ENCODE assay signal across 8 mouse cellular contexts in the genomic region with DNA sequence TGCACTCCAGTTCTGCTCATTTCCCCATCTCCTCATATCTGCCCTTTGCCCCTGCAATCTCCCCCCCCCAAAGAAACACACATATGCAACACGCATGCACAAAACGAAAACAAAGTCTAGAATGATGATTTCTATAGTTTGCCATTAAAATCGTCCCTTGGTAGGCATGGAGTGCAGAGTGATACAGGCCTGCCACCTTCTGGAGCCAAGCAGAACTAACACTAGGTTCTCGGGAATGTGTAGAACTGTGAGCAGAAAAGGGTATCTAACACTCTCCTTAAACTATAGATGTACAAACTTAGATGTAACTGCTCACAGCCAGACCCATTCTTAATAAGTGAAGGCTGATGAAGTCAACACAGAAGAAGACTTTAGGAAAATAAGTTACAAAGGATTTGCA. TPM values are rescaled to one million over a fixed set of nuclear protein-coding genes. Genes with fewer than 3 reads are reported as not detected.
DNase-seq lines count a peak whose midpoint lies in the region; ATAC-seq and TF ChIP-seq lines count a peak whose summit lies in the region.

No protein-coding gene starts in this region.

- 0 out of 2 replicates have a peak, but pooled peaks cover 2% of the 10 kb centered on the region for H3K4me1 ChIP-seq in hindbrain, embryonic 15.5 days (replicated peaks)
- no peaks in the 10 kb centered on the region for H3K4me1 ChIP-seq in hindbrain, embryonic 10.5 days (replicated peaks)
- H3K4me1 ChIP-seq in E14TG2a.4 (replicated peaks; ENCODE audit: low read depth, low read length), result no peaks in the 10 kb centered on the region
- no peaks in the 10 kb centered on the region for H3K4me1 ChIP-seq in forebrain, embryonic 16.5 days (replicated peaks; ENCODE audit: control insufficient read depth, insufficient read depth, low read length)
- no peaks in the 10 kb centered on the region for H3K4me1 ChIP-seq in lung, postnatal 0 days (ENCODE audit: insufficient read depth, low read depth, low read length)
- no peaks in the 10 kb centered on the region for H3K4me1 ChIP-seq in small intestine, adult 2 months (ENCODE audit: control insufficient read depth, insufficient read depth, insufficient read length, low read length)

- no peak overlapping the region for H3K9ac ChIP-seq in hindbrain, embryonic 15.5 days
- no peak overlapping the region for H3K9ac ChIP-seq in forebrain, embryonic 16.5 days (replicated peaks; ENCODE audit: low read depth, low read length)
- H3K9ac ChIP-seq in lung, postnatal 0 days (replicated peaks; ENCODE audit: low read depth), result no peak overlapping the region

- no peak for TF ChIP-seq EP300 in lung, postnatal 0 days (IDR thresholded peaks at IDR 0.05)

- ATAC-seq in hindbrain, embryonic 15.5 days (ENCODE audit: low FRiP score, low read depth), result peak; percentile 58; the same call in 1 of the 2 replicates
- peak; percentile 90 for ATAC-seq in forebrain, embryonic 16.5 days
- ATAC-seq in lung, postnatal 0 days, result peak; percentile 56

- no peak for TF ChIP-seq POLR2A in small intestine, adult 2 months (IDR thresholded peaks at IDR 0.05; ENCODE audit: low read depth, low read length)

- H3K9me3 ChIP-seq in hindbrain, embryonic 15.5 days, result no peaks in the 10 kb centered on the region
- H3K9me3 ChIP-seq in hindbrain, embryonic 10.5 days, result no peaks in the 10 kb centered on the region
- no peaks in the 10 kb centered on the region for H3K9me3 ChIP-seq in E14TG2a.4 (ENCODE audit: low read length)
- peaks cover 3% of the 10 kb centered on the region; the same call in 1 of the 2 replicates for H3K9me3 ChIP-seq in forebrain, embryonic 16.5 days (ENCODE audit: control insufficient read depth, low read length)
- H3K9me3 ChIP-seq in lung, postnatal 0 days (ENCODE audit: low read length), result no peaks in the 10 kb centered on the region

- no peak overlapping the region for H3K27ac ChIP-seq in hindbrain, embryonic 15.5 days (replicated peaks)
- H3K27ac ChIP-seq in hindbrain, embryonic 10.5 days, result no peak overlapping the region
- no peak overlapping the region for H3K27ac ChIP-seq in forebrain, embryonic 16.5 days (ENCODE audit: low read length)
- no peak overlapping the region for H3K27ac ChIP-seq in lung, postnatal 0 days (ENCODE audit: low read length)
- H3K27ac ChIP-seq in small intestine, adult 2 months (ENCODE audit: insufficient read depth, low read depth, low read length), result no peak overlapping the region

- H3K27me3 ChIP-seq in hindbrain, embryonic 15.5 days, result no peaks in the 10 kb centered on the region
- no peaks in the 10 kb centered on the region for H3K27me3 ChIP-seq in hindbrain, embryonic 10.5 days (ENCODE audit: insufficient read depth, poor library complexity, severe bottlenecking)
- no peaks in the 10 kb centered on the region for H3K27me3 ChIP-seq in E14TG2a.4 (ENCODE audit: insufficient read depth, low read length)
- H3K27me3 ChIP-seq in forebrain, embryonic 16.5 days (replicated peaks; ENCODE audit: control insufficient read depth, insufficient read depth, low read length), result no peaks in the 10 kb centered on the region
- H3K27me3 ChIP-seq in lung, postnatal 0 days (replicated peaks; ENCODE audit: insufficient read depth, low read length), result no peaks in the 10 kb centered on the region
- no peaks in the 10 kb centered on the region for H3K27me3 ChIP-seq in small intestine, adult 2 months (ENCODE audit: control insufficient read depth, insufficient read depth, low read length)

- no peak for DNase-seq in hindbrain, embryonic 10.5 days (ENCODE audit: low spot score)
- peak; percentile 36 for DNase-seq in adrenal gland, postnatal 25 days
- DNase-seq in lung, postnatal 0 days (ENCODE audit: low spot score), result peak; percentile 68
- DNase-seq in ovary, adult 18-20 months (ENCODE audit: low spot score), result no peak

- 20% methylated on average over 4 of the region's 4 CpGs for WGBS in hindbrain, embryonic 15.5 days
- WGBS in hindbrain, embryonic 10.5 days, result 28% methylated on average over 4 of the region's 4 CpGs
- 11% methylated on average over 4 of the region's 4 CpGs for WGBS in forebrain, embryonic 16.5 days
- 8% methylated on average over 4 of the region's 4 CpGs for WGBS in lung, postnatal 0 days
- 6% methylated on average over 4 of the region's 4 CpGs for WGBS in small intestine, adult 2 months

- no peak overlapping the region for H3K4me2 ChIP-seq in hindbrain, embryonic 15.5 days
- no peak overlapping the region for H3K4me2 ChIP-seq in forebrain, embryonic 16.5 days (ENCODE audit: low read length)
- H3K4me2 ChIP-seq in lung, postnatal 0 days (replicated peaks; ENCODE audit: low read depth, low read length), result no peak overlapping the region

- no peaks in the 10 kb centered on the region for H3K36me3 ChIP-seq in hindbrain, embryonic 15.5 days
- H3K36me3 ChIP-seq in hindbrain, embryonic 10.5 days, result no peaks in the 10 kb centered on the region
- no peaks in the 10 kb centered on the region for H3K36me3 ChIP-seq in E14TG2a.4 (ENCODE audit: insufficient read depth, low read length)
- H3K36me3 ChIP-seq in forebrain, embryonic 16.5 days (ENCODE audit: control insufficient read depth, insufficient read depth), result no peaks in the 10 kb centered on the region
- no peaks in the 10 kb centered on the region for H3K36me3 ChIP-seq in lung, postnatal 0 days (ENCODE audit: insufficient read depth, low read length)
- H3K36me3 ChIP-seq in small intestine, adult 2 months (ENCODE audit: control insufficient read depth, insufficient read depth, low read length), result no peaks in the 10 kb centered on the region

- TF ChIP-seq CTCF in E14TG2a.4 (conservative IDR thresholded peaks at IDR 0.05; ENCODE audit: low read length), result peak; percentile 70
- TF ChIP-seq CTCF in lung, postnatal 0 days (IDR thresholded peaks at IDR 0.05), result peak; percentile 92
- peak; percentile 35; the same call in 1 of the 2 replicates for TF ChIP-seq CTCF in small intestine, adult 2 months (IDR thresholded peaks at IDR 0.05; ENCODE audit: extremely low read depth, insufficient read length, insufficient replicate concordance, low read depth, low read length)

- H3K4me3 ChIP-seq in hindbrain, embryonic 15.5 days, result no peak overlapping the region
- H3K4me3 ChIP-seq in hindbrain, embryonic 10.5 days, result no peak overlapping the region
- no peak overlapping the region for H3K4me3 ChIP-seq in E14TG2a.4 (replicated peaks; ENCODE audit: low read length)
- no peak overlapping the region for H3K4me3 ChIP-seq in forebrain, embryonic 16.5 days (replicated peaks; ENCODE audit: low read length)
- H3K4me3 ChIP-seq in lung, postnatal 0 days (ENCODE audit: low read depth, low read length), result no peak overlapping the region
- H3K4me3 ChIP-seq in small intestine, adult 2 months (ENCODE audit: low read depth, low read length), result no peak overlapping the region

RNA-seq across cellular contexts. Expression of a gene that starts 23.6 kb away (rescaled TPM):
- 10.1 and 10.3 TPM in 2 replicates for polyA plus RNA-seq in hindbrain, embryonic 15.5 days (2015; fragmentation: Nextera tagmentation; extraction: Ambion mirVana)
- polyA plus RNA-seq in hindbrain, embryonic 10.5 days (2016; fragmentation: Nextera tagmentation; extraction: Ambion mirVana), result 0.68 and 1.9 TPM in 2 replicates
- 12.2 and 23.4 TPM in 2 replicates for total RNA-seq in adrenal gland, postnatal 25 days (2021)
- polyA plus RNA-seq in forebrain, embryonic 16.5 days (2015; fragmentation: Nextera tagmentation; extraction: Ambion mirVana), result 3.2 and 4.9 TPM in 2 replicates
- polyA plus RNA-seq in lung, postnatal 0 days (2015; fragmentation: Nextera tagmentation; extraction: Ambion mirVana), result 0.23 TPM in 1 of 2 replicates, not detected in the other
- 0.20 and 0.27 TPM in 2 replicates for polyA plus RNA-seq in small intestine, adult 2 months (2012; rRNA removed)

Comparison
In these comparisons a context has a peak if more than half of its experiments do, and no peak if none do; other contexts are left out.
1. DNase-seq: peak in adrenal gland, postnatal 25 days (single experiment) and lung, postnatal 0 days (single experiment); none in hindbrain, embryonic 10.5 days (single experiment) and ovary, adult 18-20 months (single experiment).
2. CTCF ChIP-seq: peak in every context shown above with its lines; median percentile 92 in lung, postnatal 0 days; 70 in E14TG2a.4; 35 in small intestine, adult 2 months.
3. Peak in every context shown above with its lines, with median percentiles within 50 percentile points of each other: ATAC-seq.